Mouse (Mus musculus): ENCODE results near the gene Calhm6.

The Calhm6 gene

DNA sequence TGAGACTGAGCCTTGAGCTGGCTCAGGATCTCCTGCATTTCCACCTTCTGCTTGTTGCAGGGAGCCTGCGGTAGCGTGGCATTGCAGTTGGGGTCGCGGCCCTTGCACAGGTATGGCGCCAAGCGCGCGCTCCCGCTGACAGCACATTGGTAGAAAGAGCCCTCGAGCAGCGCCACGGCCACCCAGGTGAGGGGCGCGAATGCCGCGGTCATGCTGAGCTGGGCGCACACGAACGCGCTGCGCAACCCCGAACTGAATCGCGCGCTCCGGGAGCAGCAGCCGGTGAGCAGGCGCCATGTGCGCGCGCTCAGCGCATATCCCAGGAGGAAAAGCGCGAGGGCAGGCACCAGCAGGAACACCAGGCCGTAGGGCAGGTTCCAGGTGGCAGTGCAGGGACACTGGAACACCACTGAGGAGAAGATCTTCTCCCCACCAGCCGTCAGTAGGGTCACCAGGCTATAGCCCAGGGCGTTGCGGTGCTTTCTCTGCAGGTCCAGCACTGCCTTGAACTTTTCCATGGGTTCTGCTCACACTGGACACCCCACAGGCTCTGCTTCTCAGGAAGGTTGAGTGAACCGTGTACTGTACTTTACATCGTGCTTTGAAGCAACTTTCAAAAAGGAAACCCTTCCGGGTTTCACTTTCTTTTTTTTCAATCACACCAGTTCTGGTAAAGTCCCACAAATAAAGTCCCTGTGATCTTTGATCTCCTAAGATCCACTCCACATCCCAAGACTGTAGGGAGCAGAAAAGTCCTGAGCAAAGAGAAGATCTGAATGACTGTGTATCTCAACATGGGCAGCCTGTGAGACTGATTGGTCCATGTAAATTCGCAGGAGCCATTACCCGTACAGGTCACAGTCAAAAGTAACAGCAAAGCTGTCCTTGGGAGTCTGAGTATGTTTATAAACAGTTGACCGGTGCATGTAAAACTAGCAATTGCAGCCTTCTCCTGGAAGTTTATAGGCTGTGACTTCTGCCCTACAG, at the start of gene Calhm6:
Calhm6 (minus strand) TSS at position 593 of the 987 bp plus-strand sequence.
- in situ Hi-C loops (cut with MboI, MseI), result no loop called here

DNA sequence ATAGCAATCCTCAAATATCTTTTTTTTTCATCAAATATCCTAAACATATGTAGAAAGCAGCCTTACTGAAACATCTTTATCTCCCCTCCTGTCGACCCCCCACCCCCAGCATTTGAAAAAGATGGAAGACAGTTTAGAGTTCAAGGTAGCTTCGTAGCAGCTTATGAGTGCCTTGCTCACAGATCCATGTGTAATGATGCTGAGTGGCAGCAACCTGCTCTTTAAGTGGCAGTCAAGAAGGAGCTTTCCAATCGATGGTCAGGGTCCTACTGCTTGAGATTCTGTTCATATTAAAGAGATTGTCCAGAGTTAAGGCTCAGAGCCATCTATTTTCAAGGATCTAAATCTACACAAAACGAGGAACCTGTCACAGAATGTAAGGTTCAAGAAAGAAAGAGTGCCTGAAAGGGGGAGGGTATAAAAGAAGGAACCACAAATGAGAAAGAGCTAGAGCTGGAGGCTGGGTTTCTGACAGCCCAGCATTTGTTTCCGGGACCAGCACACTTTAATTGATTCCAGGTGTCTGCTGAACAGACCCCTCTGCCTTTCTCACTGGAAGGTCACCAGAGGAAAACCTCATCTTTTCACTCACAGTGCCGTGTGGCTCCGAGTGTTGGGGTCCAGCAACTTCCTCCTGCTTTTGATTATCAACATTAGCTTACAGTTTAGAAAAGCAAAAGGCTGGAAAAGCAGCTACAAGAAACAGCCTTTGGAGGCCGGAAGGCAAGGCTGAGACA, 48.3 kb upstream of the Calhm6 start:
- in situ Hi-C loops (cut with MboI, MseI), result no loop called here

DNA sequence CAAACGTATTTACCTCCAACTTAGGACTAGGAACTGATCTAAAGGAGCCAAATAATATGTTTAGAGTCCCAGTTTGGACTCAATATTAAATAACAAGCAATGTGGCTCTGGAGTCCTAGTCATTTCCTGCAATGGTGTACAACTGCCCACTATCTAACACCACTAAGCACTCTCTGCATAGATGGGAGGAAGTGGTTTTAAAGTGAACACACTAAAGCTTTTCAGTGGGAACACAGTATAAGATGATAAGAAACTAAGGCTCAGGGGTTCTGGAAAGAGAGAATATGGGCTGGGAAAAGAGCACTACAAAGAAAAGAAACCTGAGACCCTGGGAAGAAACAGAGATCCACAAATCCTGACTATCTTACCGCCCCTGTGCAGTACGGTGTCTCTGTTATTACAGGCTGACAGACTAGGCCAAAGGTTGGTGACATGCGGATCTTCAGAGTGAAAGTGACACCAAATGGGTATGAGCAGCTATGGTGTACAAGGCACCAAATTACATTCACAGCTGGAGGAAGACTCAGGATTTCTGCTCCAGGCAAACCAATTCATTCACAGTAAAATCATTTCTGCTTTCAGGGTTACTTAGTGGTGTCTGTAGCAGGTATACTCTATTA, 45.0 kb upstream of the Calhm6 start:
- in situ Hi-C loops (cut with MboI, MseI), result no loop called here

DNA sequence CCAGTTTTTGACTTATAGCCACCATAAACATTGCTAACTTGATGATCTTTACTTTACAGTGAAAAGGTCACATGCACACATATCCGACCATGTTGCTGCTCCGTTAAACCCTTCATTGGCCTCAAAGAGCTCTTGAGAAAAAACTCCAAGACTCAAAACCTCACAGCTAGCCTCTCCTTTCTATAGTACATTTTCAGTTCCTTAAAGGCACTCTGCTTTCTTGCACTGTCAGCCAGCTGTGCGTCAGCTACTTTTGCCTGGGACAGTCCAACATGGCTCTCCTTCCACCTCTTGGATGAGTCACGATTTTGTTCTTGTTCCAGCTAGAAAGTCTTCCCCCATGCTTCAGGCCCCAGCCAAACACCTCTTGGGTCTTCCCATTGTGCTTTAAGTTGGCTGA, 43.9 kb upstream of the Calhm6 start:
- in situ Hi-C loops (cut with MboI, MseI), result no loop called here

DNA sequence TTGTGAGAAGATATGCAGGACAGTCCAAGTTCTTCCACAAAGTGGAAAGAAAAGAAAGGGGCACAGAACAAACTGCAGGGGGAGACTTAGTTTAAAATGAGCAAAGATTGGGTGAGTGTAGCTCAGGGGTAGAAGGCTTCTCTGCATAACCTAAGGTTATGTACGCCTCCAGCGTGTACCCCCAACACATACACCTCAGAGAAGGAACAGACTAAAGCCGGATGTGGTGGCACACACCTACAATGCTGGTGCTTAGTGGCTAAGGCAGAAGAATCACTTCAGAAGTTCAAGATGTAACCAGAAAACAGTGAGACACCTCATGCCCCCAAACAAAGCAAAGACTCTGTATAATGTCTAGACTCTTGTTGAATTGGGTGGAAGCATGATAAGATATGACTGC, 43.4 kb upstream of the Calhm6 start:
- in situ Hi-C loops (cut with MboI, MseI), result no loop called here

DNA sequence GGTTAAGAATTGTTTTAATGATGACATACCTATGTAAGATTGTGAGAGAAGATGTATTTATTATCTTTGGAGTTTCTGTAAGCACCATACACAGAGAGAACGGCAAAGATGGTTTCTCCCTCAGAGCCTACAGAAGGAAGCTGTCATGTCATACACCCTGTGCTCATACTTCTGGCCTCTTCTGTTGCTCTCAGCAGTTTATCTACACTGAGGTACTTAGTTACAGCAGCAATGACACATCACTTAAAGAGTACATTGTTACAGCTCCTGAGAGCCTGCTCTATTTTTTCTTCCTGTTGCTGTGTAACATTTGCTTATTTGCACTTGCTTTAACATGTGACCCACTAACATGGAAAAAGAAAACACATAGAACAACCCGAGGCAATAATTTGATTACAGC, 39.2 kb upstream of the Calhm6 start:
- in situ Hi-C loops (cut with MboI, MseI), result no loop called here

DNA sequence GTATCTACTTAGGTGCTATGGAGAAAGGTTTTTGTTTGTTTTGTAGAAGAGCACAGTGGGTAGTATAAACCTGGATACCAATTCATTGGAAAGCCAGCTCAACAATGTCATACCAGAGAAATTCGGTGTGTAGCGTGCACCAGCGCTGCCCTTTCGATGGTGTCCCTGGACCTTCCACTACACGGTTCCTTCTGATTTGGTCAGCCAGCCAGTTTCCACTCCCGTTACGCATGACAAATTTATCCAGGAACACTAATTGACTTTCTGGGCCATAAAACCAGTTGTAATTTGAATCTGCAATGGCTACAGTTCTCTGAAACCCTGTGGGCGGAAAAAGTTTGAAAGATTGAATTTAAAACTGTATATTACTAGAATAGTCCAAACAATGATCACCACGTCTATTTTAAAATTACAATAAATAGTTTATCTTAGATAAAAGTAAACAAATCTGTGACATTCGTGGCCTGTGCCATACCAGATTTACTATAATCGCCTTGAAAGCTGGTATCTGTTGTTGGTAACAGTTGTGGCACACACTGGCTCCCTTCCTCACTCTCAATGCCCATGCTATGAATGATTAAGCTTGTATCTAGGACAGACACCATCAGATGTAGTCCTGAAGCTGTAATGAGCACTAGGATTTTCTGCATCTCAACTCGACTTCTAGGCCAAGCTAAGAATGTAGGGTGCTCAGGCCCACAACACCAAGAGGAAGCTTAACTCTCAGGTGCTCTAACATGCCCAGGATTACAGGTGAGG, 28.2 kb upstream of the Calhm6 start:
- in situ Hi-C loops (cut with MboI, MseI), result no loop called here

DNA sequence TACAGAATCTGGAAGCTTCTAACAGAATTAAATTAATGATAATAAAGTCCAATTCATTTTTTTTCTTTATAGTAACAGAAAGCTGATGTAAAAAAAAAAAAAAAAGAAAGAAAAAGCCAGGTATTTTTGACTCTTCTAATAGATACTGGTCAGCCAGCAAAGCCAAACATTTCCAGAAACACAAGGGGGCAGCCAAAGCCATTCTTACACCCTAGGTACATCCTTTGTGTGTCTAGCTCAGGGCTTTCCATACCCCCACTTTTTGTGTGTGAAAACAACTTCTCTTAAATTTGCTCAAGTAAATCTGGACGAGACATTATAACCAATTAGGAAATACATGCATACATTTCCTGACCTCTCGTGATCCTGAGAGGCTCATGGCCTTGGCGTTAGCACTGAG, 24.0 kb upstream of the Calhm6 start:
- in situ Hi-C loops (cut with MboI, MseI), result no loop called here

DNA sequence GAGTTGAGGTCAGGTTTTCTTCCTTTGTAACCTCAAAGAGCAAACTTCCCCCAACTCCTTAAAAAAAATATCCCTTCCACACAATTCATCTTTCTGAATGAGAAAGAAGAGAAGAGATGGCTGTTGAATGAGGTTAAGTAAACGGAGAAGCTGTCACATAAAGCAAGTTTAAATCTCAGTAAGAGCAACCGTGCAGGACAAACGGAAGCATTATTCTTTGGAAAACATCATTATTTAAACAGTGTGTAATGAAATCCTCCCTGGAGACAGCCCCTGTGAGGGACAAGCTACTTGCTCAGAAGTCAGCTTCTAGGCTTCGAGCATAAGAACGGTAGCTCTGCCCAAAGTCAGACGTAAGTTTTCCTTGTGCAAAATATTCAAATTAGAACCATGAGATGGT, 22.7 kb upstream of the Calhm6 start:
- in situ Hi-C loops (cut with MboI, MseI), result no loop called here

DNA sequence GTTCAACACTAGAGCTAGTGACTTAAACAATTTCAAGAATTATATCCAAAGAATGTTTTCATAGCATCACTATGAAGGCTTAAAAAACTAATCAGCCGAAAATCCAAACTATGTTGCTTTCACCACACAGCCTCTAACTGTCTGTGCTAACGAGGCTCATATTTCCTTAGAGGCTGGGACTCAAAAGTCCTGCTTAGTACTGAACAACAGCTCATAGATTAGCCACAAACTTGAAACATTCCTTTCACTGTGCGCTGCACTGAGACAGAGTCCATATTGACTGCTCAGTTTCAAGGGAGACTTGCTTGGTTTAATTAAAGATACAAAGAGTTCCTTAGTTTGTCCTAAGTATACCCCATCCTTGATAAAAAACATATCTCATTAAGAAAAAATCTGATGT, 22.0 kb upstream of the Calhm6 start:
- in situ Hi-C loops (cut with MboI, MseI), result loop anchor here in 1 of 2 experiments (10.0 kb wide), 1 partner anchor 185 kb away; no protein-coding TSS in a partner anchor

DNA sequence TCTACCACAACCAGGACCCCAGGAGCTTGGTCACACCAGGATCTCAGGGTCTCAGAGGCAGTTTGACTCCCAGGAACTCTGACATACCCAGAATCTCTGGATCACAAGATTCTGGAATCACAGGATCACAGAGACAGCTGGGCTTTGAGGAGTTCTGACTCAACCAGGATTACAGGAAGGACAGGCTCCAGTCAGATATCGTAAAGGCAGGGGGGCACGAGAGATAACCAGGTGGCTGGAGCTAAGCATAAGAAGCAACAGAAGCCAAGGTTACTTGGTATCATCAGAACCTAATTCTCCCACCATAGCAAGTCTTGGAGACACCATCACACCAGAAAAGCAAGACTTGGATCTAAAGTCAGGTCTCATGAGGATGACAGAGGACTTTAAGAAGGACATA, 13.9 kb upstream of the Calhm6 start:
- in situ Hi-C loops (cut with MboI, MseI), result loop anchor here in 1 of 2 experiments (10.0 kb wide), 1 partner anchor 193 kb away; no protein-coding TSS in a partner anchor

DNA sequence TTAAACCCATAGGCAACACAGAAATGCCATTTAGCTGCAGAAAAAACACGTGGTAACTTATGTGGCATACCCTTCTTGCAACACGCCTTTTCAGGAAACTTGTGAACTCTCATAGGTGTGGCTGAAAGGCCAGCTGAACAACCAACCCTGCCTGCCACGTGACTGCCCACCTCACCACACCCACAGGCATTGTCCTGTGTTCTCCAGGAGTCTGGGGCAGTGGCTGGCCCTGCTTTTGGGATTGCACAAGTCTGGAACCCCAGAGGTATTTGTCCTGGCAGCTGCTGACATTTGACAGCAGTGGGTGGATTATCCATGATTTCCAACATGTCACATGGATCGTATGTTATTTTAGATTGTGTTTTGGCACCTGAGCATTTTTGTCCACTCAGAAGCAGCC, 12.0 kb upstream of the Calhm6 start:
- in situ Hi-C loops (cut with MboI, MseI), result loop anchor here in 1 of 2 experiments (10.0 kb wide), 1 partner anchor 195 kb away; no protein-coding TSS in a partner anchor

DNA sequence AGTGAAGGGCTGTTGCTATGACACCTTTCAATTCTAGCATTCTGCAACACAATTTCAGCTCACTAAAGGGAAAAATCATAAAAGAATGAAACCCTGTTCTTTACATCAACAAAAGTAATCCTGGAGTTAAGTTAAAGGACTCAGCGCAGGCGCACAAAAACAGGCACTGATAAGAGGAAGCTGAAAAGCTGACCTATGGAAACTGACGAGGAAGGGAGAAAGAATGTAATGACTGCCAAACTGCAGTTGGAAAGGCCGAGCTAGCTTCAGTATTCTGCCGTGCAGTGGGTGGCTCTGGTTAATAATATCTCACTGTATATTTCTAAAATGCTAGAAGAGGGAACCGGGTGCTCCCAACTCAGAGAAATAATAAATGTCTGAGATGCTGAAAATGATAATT, 10.2 kb upstream of the Calhm6 start:
- in situ Hi-C loops (cut with MboI, MseI), result no loop called here

DNA sequence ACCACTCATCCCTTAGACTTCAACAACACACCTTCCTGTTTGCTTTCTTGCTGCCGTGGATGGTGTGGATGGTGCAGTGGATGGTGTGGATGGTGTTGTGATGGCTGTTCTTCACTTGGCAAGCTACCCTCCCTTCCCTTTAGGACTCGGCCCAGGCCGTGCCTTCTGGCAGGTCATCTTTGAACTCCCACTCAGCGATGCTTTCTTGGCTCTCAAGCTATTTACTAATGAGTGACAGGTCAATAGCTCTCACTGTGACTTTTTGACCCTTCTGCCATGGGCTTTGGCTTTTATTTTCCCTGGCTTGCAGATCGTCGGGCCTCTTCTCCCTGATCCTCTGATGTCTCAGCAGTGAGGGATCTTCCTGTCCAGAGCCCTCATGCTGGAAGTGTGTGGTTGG, 8.6 kb upstream of the Calhm6 start:
- in situ Hi-C loops (cut with MboI, MseI), result no loop called here

DNA sequence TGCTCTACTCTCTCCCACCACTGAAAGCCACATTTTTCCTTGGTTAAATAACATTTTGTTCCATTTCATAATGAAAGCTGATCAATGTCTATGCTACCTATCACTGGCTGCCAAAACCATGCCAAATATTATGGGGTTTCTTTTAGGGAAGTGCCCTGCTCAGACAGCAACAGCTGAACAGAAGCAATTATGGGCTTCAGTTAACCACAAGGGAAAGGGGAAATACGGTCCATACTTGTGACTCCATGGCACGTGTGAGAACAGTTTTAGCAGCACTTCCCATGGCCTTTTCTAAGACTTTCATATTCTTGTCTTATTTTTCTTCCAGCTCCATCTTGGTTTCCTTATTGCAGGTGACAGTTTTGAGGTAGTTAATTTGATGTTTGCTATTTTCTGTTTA, 3.6 kb upstream of the Calhm6 start:
- in situ Hi-C loops (cut with MboI, MseI), result no loop called here

DNA sequence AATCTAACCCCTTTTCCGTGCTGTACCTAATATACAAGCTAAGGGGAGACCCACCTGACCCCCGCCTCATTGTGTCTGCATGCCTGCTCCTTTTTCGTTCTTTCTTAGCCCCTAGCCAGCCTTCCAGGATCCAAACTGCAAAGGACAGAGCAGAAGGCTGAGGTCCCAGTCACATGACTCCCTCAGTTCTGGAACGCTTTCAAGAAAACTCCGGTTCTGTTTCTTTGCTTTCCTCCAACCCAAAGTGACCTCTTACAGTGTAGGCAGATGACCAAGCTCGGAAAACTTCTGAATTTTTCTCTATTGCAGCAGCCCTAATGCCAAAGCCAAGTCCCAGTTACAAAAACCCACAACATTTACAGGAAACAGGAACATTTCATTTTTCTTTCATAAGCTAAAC, 607 bp upstream of the Calhm6 start:
- in situ Hi-C loops (cut with MboI, MseI), result no loop called here

DNA sequence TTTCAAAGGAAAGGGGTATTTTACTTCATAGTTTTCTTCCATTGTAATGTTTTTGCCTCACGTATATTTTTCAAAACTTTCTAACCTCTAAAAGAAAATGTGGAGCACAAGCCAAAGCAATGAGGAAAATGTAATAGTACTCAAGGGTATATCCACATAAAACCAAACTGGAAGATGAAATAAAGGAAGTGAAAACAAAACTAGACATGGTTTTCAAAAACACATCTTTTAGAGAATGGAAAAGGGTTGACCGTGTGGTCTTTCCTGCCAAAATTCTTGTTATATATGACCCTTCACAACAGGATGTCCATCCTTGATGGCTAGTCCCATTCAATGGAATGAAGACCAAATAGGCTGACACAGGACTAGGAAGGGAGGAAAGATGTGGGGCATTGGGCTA, 9.4 kb downstream of the Calhm6 start:
- in situ Hi-C loops (cut with MboI, MseI), result no loop called here

DNA sequence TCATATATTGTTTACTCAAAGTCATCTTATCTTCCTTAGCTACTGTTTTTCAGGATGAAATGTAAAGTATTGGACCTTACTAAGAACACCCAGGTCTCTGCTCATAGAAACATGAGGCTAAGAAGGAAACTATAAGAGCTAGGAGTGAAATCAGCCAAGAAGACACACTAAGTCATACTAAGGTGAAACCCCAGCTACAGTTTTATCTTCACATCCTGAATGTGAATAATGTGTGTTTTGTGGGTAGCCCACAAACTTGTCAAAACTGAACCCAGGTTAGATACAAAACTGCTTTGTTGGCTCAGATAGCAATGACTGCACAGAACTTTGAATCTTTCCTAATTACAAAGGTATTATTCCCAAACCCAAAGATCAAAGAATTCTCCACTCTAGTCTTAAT, 10.0 kb downstream of the Calhm6 start:
- in situ Hi-C loops (cut with MboI, MseI), result no loop called here

DNA sequence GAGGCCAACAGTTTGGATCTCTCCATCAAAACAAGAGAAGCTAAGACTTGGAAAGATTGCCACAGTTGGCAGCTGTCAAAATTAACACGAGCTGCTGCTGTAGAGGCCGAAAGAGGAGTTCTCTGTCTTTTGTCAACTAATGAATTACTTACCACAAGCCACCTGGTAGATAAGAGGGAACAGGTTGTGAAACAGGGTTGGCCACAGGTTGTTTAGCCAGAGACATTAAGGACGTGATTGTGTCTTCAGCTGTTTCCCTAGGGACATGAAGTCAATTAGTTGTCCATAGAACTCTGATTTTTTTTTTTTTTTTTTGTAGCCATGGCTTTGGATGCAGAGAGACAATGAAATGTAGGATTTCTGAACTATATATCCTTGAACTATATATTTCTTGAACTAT, 10.7 kb downstream of the Calhm6 start:
- in situ Hi-C loops (cut with MboI, MseI), result no loop called here

DNA sequence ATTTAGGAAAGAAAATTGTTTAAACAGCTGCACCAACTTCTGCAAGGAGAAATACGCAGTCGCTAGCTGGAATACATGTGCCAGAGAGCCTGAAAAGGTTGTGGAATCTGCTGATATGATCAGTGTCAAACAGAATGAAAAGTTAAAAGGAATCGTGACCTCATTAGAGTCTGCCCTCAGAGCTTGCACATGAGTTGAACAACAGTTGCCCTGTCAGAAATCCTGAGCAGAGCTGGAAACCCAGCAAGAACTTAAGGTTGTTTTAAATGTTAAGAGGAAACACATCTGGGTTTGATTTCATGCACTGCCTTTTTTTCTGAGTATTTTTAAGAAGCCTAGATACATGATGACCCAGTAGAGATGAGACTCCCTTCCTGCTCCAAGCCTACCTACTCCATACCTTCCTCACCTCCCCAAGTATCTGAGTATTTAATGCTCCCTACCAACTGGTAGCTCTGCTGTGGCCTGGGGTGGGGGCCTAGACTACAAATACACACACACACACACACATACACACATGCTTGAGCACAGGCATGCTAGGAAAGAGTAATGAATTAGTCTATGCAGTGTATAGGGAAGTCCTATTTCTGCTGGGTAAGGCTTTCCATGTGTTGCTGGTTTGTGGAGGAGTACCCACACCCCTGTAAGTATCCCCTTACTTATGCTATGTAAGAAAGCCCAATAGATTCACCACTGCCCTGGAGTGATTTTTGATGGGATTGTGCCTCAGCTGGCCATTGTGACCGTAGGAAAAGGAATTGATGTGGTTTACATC, 15.6 kb downstream of the Calhm6 start:
- in situ Hi-C loops (cut with MboI, MseI), result no loop called here

Data from T-helper 17 cell (primary cell).